Mouse (Mus musculus): ENCODE results near the gene Sdsl. TPM values are rescaled to one million over a fixed set of nuclear protein-coding genes. Genes with fewer than 3 reads are reported as not detected.
A peak's percentile ranks its signal among the peaks of the same experiment; 100 is the strongest.

Gene Sdsl
- polyA plus RNA-seq, 1 experiment from 2014 or later, result 8.6 TPM

DNA sequence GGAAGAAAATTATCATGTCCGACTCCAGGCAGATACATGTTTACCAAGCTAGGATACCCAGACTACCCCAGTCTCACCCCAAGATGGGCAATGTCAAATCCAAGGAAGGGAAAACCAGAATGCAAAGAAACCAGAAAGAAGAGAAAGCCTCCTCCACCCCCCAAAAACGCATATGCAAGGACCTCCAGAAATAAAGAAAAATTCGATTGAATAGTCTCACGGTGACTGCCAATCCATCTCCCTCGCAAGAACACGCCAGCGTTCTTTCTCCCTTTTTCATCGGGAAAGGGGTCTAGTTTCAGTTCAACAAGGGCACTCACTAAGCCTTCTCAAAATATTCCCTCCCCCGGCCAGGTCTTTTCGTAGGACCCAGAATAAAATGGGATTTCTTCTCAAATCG, 48.0 kb downstream of the Sdsl start:
- no peak for ATAC-seq (replicated peaks; ENCODE audit: insufficient number of reproducible peaks, low FRiP score, low TSS enrichment)
- Histone ChIP-seq H3K4me2 (no peak overlapping the region), H3K9ac (ENCODE audit: low read depth, low read length) (no peak overlapping the region), H3K36me3 (ENCODE audit: control insufficient read depth, insufficient read depth, low read length) (no peaks in the 10 kb centered on the region), H3K4me1 (ENCODE audit: control insufficient read depth, insufficient read depth, low read length) (no peaks in the 10 kb centered on the region), H3K27me3 (ENCODE audit: control insufficient read depth, insufficient read depth, low read length) (peaks cover 87% of the 10 kb centered on the region), H3K9me3 (replicated peaks; ENCODE audit: control insufficient read depth, low read length) (no peaks in the 10 kb centered on the region), H3K27ac (ENCODE audit: low read depth, low read length) (no peak overlapping the region), H3K4me3 (ENCODE audit: low read depth, low read length) (no peak overlapping the region)
- WGBS (ENCODE audit: insufficient replicate concordance), result 2% methylated on average over 11 of the region's 11 CpGs

DNA sequence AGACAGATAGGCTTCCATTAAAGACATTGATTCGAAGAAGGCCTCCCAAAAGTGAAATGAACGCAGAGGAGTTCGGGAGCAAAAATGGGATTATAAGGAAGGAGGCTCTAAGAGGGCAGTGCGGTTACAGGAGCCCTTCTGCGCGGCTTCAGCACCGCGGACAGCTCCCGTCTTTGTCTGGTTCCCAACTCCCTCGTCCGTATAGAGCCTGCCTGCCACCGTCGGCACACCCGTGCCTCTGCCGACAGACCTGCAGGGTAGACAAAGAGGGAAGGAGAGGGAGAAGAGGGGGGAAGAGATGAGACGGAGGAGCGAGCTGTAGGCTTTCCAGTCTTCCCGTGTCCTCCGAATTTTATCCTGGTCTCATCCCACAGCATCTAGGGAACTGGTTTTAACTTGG, 48.6 kb downstream of the Sdsl start:
- Histone ChIP-seq H3K4me1 (ENCODE audit: control insufficient read depth, insufficient read depth, low read length) (no peaks in the 10 kb centered on the region), H3K4me3 (ENCODE audit: low read depth, low read length) (no peak overlapping the region), H3K9me3 (replicated peaks; ENCODE audit: control insufficient read depth, low read length) (no peaks in the 10 kb centered on the region), H3K9ac (ENCODE audit: low read depth, low read length) (no peak overlapping the region), H3K27me3 (ENCODE audit: control insufficient read depth, insufficient read depth, low read length) (peaks cover 86% of the 10 kb centered on the region), H3K36me3 (ENCODE audit: control insufficient read depth, insufficient read depth, low read length) (no peaks in the 10 kb centered on the region), H3K4me2 (no peak overlapping the region), H3K27ac (ENCODE audit: low read depth, low read length) (no peak overlapping the region)
- no peak for ATAC-seq (replicated peaks; ENCODE audit: insufficient number of reproducible peaks, low FRiP score, low TSS enrichment)
- WGBS (ENCODE audit: insufficient replicate concordance), result 1% methylated on average over 19 of the region's 19 CpGs

DNA sequence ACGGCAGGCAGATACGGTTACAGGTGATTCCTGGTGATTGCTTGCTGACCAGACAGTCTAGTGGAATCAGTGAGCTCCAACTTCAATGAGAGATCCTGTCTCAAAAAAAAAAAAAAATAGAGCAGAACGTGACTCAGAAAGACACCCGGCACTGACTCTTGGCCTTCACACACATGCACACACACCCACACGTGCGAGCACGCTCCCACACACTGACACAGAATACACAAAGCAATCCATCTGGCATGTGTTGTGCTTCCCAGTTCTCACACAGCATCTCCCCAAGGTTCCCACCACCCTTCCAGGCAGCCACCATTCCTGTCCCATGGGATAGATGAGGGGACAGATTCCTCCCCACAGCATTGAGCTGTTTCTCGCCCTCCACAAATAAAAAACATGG, 52.5 kb downstream of the Sdsl start:
- Histone ChIP-seq H3K9me3 (replicated peaks; ENCODE audit: control insufficient read depth, low read length) (no peaks in the 10 kb centered on the region), H3K27ac (ENCODE audit: low read depth, low read length) (no peak overlapping the region), H3K27me3 (ENCODE audit: control insufficient read depth, insufficient read depth, low read length) (peaks cover 66% of the 10 kb centered on the region), H3K4me1 (ENCODE audit: control insufficient read depth, insufficient read depth, low read length) (no peaks in the 10 kb centered on the region), H3K36me3 (ENCODE audit: control insufficient read depth, insufficient read depth, low read length) (no peaks in the 10 kb centered on the region), H3K9ac (ENCODE audit: low read depth, low read length) (no peak overlapping the region), H3K4me2 (no peak overlapping the region), H3K4me3 (ENCODE audit: low read depth, low read length) (no peak overlapping the region)
- no peak for ATAC-seq (replicated peaks; ENCODE audit: insufficient number of reproducible peaks, low FRiP score, low TSS enrichment)
- 77% methylated on average over 8 of the region's 8 CpGs for WGBS (ENCODE audit: insufficient replicate concordance)

DNA sequence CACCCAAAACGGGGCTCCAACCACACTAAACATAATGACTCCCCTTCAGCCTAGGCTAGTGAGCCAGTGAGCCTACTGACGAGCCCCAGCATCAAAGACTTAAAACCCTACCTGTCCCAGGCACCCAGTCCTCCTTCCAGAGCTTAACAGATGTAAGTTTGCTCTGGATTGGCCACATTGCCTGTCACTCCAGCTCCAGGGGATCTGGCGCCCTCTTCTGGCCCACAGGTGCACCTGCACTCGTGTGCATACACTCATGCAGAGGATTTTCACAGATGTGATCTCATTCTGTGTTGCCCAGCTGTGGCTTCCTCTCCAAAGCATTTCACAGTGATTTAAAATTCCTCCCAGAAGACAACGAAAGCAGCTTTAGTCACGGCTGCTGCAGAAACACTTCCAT, 59.2 kb downstream of the Sdsl start:
- H3K27me3 ChIP-seq (ENCODE audit: control insufficient read depth, insufficient read depth, low read length), result peaks cover 42% of the 10 kb centered on the region
- H3K4me2 ChIP-seq, result no peak overlapping the region
- H3K36me3 ChIP-seq (ENCODE audit: control insufficient read depth, insufficient read depth, low read length), result no peaks in the 10 kb centered on the region
- no peak overlapping the region for H3K4me3 ChIP-seq (ENCODE audit: low read depth, low read length)
- no peaks in the 10 kb centered on the region for H3K4me1 ChIP-seq (ENCODE audit: control insufficient read depth, insufficient read depth, low read length)
- 78% methylated on average over 6 of the region's 6 CpGs for WGBS (ENCODE audit: insufficient replicate concordance)
- 0 out of 2 replicates have a peak, but pooled peaks cover 2% of the 10 kb centered on the region for H3K9me3 ChIP-seq (replicated peaks; ENCODE audit: control insufficient read depth, low read length)
- no peak overlapping the region for H3K27ac ChIP-seq (ENCODE audit: low read depth, low read length)
- no peak for ATAC-seq (replicated peaks; ENCODE audit: insufficient number of reproducible peaks, low FRiP score, low TSS enrichment)
- H3K9ac ChIP-seq (ENCODE audit: low read depth, low read length), result no peak overlapping the region

DNA sequence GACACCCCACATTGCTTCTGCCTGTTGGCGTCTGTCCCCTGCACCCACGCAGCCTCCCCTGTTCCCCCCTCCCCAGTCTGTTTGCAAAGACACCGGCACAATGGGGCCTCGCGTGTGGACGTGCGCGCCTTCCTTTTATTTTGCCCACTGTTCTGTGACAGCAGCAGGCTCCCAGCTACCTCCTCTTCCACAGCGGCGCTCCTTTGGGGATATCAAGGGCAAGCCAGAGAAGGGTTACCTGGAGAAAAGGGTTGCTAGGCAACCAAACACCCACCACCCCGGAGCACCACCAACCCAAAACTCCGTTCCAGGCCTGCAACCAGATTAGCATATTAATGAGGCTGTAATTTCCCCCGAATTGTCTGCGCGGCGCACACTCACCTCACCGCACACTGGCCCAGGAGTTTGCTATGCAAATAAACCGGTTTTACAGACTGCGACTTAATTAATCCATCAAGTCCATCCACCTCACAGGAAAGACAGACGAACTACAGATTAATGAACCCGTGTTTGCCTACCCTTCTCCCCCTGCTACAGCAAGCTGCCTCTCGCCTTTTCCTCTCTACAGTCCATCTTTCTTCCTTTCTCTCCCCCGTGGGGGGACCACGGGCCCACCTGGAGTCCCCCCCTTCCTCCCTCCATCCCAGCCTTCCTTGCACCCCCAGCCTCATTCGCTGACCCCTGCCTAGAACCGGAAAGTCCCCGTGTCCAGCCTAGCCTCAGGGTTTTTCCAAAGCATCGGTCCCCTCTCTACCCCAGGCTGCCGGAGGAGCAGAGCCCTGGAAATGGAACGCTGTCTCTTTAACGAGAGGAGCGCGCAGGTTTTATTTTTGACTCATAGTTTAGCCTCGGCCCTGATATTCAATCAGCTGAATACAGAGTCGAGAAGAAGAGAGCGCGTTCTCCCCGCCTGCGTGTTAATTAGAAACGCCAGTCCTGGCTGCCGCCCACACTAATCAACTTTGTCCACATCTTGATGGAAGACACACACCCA, 62.9 kb downstream of the Sdsl start:
- Histone ChIP-seq H3K9me3 (replicated peaks; ENCODE audit: control insufficient read depth, low read length) (0 out of 2 replicates have a peak, but pooled peaks cover 2% of the 10 kb centered on the region), H3K27ac (ENCODE audit: low read depth, low read length) (no peak overlapping the region), H3K36me3 (ENCODE audit: control insufficient read depth, insufficient read depth, low read length) (no peaks in the 10 kb centered on the region), H3K4me2 (peak overlapping the region; percentile 41), H3K9ac (ENCODE audit: low read depth, low read length) (no peak overlapping the region), H3K4me1 (ENCODE audit: control insufficient read depth, insufficient read depth, low read length) (no peaks in the 10 kb centered on the region), H3K4me3 (ENCODE audit: low read depth, low read length) (peak overlapping the region; percentile 3; the same call in 1 of the 2 replicates), H3K27me3 (ENCODE audit: control insufficient read depth, insufficient read depth, low read length) (peaks cover 36% of the 10 kb centered on the region)
- ATAC-seq (replicated peaks; ENCODE audit: insufficient number of reproducible peaks, low FRiP score, low TSS enrichment), result no peak
- WGBS (ENCODE audit: insufficient replicate concordance), result 4% methylated on average over 41 of the region's 41 CpGs

DNA sequence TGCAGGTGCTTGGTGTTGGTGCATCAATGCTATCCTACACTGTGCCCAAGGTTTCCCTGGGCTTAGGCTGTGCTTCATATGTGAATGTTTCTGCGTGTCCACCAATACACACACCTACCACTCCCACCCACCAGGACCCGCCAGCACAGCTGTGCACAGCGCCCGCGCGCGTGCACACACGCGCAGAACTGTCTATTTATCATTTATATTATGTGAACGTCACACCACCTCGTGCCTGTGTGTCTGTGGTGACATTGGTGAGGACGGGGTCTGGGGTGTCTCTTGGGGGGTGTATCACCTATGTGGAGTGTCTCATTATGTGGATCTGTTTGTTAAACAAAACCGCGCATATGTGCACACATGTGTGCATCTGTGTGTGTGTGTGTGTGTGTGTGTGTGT, 63.7 kb downstream of the Sdsl start:
- Histone ChIP-seq H3K9me3 (replicated peaks; ENCODE audit: control insufficient read depth, low read length) (0 out of 2 replicates have a peak, but pooled peaks cover 2% of the 10 kb centered on the region), H3K36me3 (ENCODE audit: control insufficient read depth, insufficient read depth, low read length) (no peaks in the 10 kb centered on the region), H3K27me3 (ENCODE audit: control insufficient read depth, insufficient read depth, low read length) (peaks cover 36% of the 10 kb centered on the region), H3K9ac (ENCODE audit: low read depth, low read length) (no peak overlapping the region), H3K4me1 (ENCODE audit: control insufficient read depth, insufficient read depth, low read length) (no peaks in the 10 kb centered on the region), H3K4me3 (ENCODE audit: low read depth, low read length) (no peak overlapping the region), H3K4me2 (no peak overlapping the region), H3K27ac (ENCODE audit: low read depth, low read length) (no peak overlapping the region)
- no peak for ATAC-seq (replicated peaks; ENCODE audit: insufficient number of reproducible peaks, low FRiP score, low TSS enrichment)
- 65% methylated on average over 14 of the region's 14 CpGs for WGBS (ENCODE audit: insufficient replicate concordance)

Other genes with a start within 250 kb of the Sdsl start
- 0.11 TPM in 1 of 2 replicates, not detected in the other for gene Lhx5, start 41.1 kb downstream of the Sdsl start, polyA plus RNA-seq (2014; fragmentation: Nextera tagmentation; extraction: Ambion mirVana)
- 0.18 TPM in 1 of 2 replicates, not detected in the other for gene Sds, start 3.7 kb upstream of the Sdsl start, polyA plus RNA-seq (2014; fragmentation: Nextera tagmentation; extraction: Ambion mirVana)
- 28.7 and 30.0 TPM in 2 replicates for gene Plbd2, start 30.8 kb upstream of the Sdsl start, polyA plus RNA-seq (2014; fragmentation: Nextera tagmentation; extraction: Ambion mirVana)
- gene Slc8b1, start 38.4 kb upstream of the Sdsl start, polyA plus RNA-seq (2014; fragmentation: Nextera tagmentation; extraction: Ambion mirVana), result 1.6 and 2.1 TPM in 2 replicates
- gene Tpcn1, start 115.9 kb upstream of the Sdsl start, polyA plus RNA-seq (2014; fragmentation: Nextera tagmentation; extraction: Ambion mirVana), result 18.1 and 19.1 TPM in 2 replicates
- 0.18 and 0.54 TPM in 2 replicates for gene Iqcd, start 116.2 kb upstream of the Sdsl start, polyA plus RNA-seq (2014; fragmentation: Nextera tagmentation; extraction: Ambion mirVana)
- gene Rita1, start 139.8 kb upstream of the Sdsl start, polyA plus RNA-seq (2014; fragmentation: Nextera tagmentation; extraction: Ambion mirVana), result 5.6 and 7.9 TPM in 2 replicates
- 22.2 and 23.5 TPM in 2 replicates for gene Ddx54, start 139.9 kb upstream of the Sdsl start, polyA plus RNA-seq (2014; fragmentation: Nextera tagmentation; extraction: Ambion mirVana)
- gene Cfap73, start 161.4 kb upstream of the Sdsl start, polyA plus RNA-seq (2014; fragmentation: Nextera tagmentation; extraction: Ambion mirVana), result not detected in 2 replicates
- 0.27 and 0.30 TPM in 2 replicates for gene Rasal1, start 176.0 kb upstream of the Sdsl start, polyA plus RNA-seq (2014; fragmentation: Nextera tagmentation; extraction: Ambion mirVana)
- 0.45 and 0.53 TPM in 2 replicates for gene Dtx1, start 239.1 kb upstream of the Sdsl start, polyA plus RNA-seq (2014; fragmentation: Nextera tagmentation; extraction: Ambion mirVana)

Measured in heart, embryonic 11.5 days (tissue).